Mouse (Mus musculus) lung, postnatal 0 days (tissue): ENCODE data around the gene Irf6.

Experiments
- CTCF ChIP-seq: IDR thresholded peaks from 2 replicates; pipeline ENCODE4 v1.5.1; 2016; ENCODE audit warnings: antibody characterized with exemption, mild to moderate bottlenecking
- EP300 ChIP-seq: IDR thresholded peaks from 2 replicates; pipeline ENCODE4 v1.6.1; 2016; ENCODE audit warnings: antibody characterized with exemption, mild to moderate bottlenecking, control low read depth

GRCm38 (mm10) chr1:193156316-193157110, 3.6 kb downstream of the Irf6 start:
- TF ChIP-seq CTCF, result no peak
- TF ChIP-seq EP300, result no peak
